Mouse (Mus musculus): ENCODE measurements around the gene Btaf1.
A peak's percentile ranks its signal among the peaks of the same experiment; 100 is the strongest.

Gene Btaf1

GRCm38 (mm10) chr19:37025839-37026319 lies 100.0 kb downstream of the Btaf1 start:
- peak; percentile 63 to 65 for DNase-seq

GRCm38 (mm10) chr19:37026408-37026807 lies 100.5 kb downstream of the Btaf1 start:
- DNase-seq = no peak

- DNase-seq = no peak
Measured at GRCm38 (mm10) chr19:37029771-37030170, 103.9 kb downstream of the Btaf1 start.

GRCm38 (mm10) chr19:37031446-37031845 lies 105.6 kb downstream of the Btaf1 start:
- DNase-seq = peak; percentile 36 to 45

DNA sequence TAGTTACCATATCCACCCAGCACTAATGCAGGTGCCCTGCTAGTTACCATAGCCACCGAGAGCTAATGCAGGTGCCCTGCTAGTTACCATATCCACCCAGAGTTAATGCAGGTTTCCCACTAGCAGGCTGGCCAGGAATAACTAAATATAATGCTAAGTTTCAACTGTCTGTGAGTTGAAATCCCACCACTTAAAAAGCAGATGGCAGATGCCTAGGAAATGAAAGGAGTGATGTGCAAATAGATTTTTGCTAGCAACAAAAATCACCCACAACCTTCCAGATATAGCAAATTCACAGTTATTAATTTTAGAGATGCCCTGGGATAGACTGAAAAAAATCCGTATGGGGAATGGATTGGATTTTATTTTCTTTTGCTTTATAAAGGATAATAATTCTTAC lies 106.5 kb downstream of the Btaf1 start:
- DNase-seq = no peak

DNA sequence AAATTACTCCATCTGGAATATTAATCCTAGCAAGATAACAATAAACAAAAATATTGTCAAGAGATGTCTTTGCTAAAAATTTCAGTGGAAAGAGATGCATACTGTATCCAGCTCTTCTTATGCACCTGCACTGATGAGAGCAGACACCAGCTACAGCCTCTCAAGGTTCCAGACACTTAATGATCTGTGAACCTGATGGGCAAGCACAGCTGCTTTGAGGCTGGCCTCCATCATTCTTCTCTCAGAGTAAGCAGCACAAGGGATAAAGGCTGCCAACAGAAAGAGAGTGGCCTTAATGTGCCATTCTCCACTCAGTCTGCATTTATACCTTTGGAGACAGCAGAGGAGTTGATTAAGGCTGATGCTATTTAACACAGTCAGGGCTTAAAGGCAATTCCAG lies 115.0 kb downstream of the Btaf1 start:
- DNase-seq = no peak

DNA sequence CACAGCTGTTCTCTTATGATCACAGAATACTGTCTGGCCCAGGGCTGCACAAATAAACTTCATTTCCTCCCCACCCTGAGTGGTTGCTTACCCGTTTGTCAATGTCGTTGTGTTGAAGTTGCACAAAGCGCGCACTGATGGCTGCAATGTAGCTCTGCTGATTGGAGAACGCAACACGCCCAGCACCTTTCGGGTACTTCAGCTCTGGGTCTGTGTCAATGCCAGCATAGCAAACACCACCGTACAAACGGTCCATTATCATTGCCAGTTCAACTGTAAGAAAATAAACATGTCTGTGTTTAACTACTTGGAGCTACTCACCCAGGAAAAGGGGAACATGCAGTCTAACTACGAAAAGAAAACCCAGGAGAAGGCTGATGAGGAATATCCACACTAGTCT lies 118.6 kb downstream of the Btaf1 start:
- DNase-seq = no peak

- DNase-seq = no peak
Measured at GRCm38 (mm10) chr19:37048507-37048906, 122.6 kb downstream of the Btaf1 start.

DNA sequence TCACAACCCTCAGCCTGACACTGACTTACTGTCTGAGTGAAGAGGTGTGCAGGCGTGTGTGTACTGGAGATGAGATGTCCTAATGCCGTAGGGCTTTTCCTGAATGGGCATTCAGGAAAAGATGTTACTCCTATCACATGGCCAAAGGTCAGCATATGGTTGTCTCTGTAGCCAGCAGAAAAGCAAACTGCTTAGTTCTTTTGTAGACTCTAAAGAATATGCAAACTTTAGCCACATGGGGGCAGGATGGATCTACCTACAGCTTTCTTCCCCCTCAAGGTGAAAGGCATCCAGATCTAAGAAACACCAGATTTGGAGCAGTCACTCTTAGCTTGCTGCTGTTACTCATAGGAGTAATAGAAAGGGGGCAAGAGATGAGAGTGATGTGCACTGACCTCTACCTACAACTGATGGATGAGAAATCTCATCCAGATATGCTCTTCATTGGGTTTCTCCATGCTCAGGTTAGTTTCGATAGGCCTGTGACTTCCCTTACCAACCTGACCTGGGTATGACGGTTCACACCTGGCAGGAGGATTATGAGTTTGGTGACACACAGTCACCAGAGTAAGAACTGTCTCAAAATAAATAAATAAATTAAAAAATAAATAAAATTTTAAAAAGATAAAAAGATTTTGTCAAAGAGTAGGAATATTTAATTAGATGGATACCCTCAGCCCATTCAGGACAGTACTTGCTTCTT lies 124.9 kb downstream of the Btaf1 start:
- DNase-seq = peak; percentile 45 to 76

DNA sequence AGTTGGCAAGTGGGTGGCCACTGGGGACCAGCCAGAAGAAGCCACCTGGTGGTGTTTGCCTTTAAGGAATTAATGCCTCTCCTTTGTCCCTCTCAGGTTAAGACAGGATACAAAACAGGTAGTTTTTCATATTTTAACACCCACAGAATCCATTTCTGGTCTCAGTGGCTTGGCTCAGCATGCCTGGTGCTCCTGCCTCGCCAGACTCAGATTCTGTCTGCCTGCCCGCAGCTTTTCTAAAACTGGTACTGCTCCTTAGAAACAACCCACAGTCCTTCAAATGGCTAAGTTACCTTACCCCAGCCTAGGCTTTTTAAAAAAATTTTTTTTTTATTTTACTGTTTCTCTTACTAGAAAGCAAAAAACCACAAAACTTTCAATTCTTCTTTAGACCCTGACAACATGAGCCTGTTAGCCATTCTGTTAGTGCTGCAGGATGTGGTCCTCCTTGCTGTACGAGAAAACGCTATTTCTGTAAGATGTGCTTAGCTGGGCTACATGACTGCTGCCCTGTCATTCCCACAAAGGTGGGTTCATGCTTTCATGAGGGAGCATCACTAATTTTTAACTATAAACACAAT lies 130.2 kb downstream of the Btaf1 start:
- no peak for DNase-seq

DNA sequence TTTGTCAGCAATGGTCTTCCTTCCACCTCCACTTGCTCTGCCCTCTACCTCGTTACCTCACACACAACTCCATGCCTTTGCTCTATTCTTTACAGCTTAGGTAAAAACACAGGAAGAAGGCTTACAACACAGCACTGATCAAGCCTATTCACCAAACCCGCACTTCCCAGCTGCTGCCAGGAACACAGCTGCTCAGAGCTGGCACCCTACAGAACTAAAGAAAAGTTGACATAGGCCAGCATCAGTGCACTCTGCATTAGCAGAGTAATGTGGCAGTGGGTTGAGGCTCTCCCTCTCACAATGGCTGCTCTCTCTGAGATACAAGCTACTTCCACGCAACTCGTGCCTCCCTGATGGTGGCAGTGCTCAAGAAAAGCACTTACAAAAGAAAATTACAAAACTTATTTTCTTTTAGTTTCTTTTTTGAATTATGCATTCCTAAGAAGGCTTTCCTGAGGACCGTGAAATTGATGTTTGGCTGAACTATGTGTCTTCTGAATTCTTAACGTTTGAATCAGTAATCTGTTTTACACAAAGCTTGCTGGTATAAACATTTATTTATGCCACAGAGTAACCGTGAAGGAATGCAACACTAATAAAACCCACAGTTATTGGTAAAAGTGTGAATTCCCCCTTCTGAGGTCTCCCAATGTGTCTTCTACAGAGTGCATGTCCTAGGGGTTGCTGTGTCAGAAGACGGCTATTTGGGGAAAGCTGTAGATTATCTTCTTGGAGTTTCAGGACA lies 131.5 kb downstream of the Btaf1 start:
- DNase-seq = no peak

DNA sequence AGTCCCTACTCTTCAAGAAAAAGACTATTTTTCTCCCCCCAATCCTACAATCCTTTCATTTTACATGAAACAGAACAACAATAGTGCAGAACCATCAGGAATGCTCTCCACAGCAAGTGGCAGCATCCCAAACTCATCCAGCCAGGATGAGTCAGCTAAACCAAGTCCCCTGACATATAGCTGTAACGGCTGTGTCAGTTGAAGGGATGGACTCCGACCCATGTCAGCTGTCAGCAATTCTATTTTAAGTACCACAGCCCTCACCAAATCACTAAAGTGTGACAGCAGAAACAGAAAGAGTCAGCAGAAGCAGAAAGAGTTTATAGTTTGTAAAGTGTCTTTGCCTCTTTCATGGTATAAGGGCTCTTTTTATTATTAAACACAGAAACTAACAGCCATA lies 133.7 kb downstream of the Btaf1 start:
- peak; percentile 47 to 60 for DNase-seq

DNA sequence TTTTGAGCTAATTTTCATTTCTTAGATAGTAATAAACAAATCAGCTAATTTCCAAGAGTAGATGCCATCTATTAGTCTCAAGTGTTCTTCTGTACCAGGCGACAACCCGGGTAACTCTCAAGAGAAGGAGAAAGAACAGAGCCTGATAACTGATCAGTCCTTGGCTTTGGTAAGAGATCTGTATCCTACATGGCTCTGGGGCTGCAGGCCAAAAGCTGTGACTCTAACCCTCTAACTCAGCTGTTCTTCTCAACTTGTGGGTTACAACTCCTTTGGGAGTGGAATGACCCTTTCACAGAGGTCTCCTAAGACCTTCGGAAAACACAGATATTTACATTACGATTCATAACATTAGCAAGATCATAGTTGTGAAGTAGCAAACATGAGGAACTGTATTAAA lies 134.2 kb downstream of the Btaf1 start:
- no peak for DNase-seq
